Mouse (Mus musculus) hindbrain, postnatal 0 days (tissue): ENCODE data around the gene Gzmk. TPM values are rescaled to one million over a fixed set of nuclear protein-coding genes. Genes with fewer than 3 reads are reported as not detected.

Experiments
- ATAC-seq: fragments of 200-750 bp; cut with Nextera tagmentation; 2 replicates; pipeline ENCODE4 v1.8.0; 2017; ENCODE audit warnings: mild to moderate bottlenecking, moderate TSS enrichment, moderate library complexity
- DNase-seq: peaks from one replicate; pipeline ENCODE4 v3.0.0-alpha.2; 2015; ENCODE audit warnings: low spot score
- H3K27ac ChIP-seq: fragments of 300-500 bp; sonication (generic); 2 replicates; pipeline ENCODE4 v1.5.1; 2014; ENCODE audit warnings: mild to moderate bottlenecking
- H3K27me3 ChIP-seq: fragments of 300-500 bp; sonication (generic); 2 replicates; pipeline ENCODE4 v1.6.1; 2014; ENCODE audit warnings: low read length, mixed read lengths; ENCODE audit not compliant: insufficient read depth
- H3K36me3 ChIP-seq: fragments of 300-500 bp; sonication (generic); 2 replicates; pipeline ENCODE4 v1.6.1; 2014; ENCODE audit warnings: low read length, mixed read lengths; ENCODE audit not compliant: insufficient read depth
- H3K4me1 ChIP-seq: fragments of 300-500 bp; sonication (generic); 2 replicates; pipeline ENCODE4 v1.6.1; 2014; ENCODE audit warnings: antibody characterized with exemption, low read length, mixed read lengths; ENCODE audit not compliant: insufficient read depth
- H3K4me2 ChIP-seq: fragments of 300-500 bp; sonication (generic); 2 replicates; pipeline ENCODE4 v1.6.1; 2014; ENCODE audit warnings: low read depth, mild to moderate bottlenecking, low read length, moderate library complexity, mixed read lengths
- H3K4me3 ChIP-seq: fragments of 300-500 bp; sonication (generic); 2 replicates; pipeline ENCODE4 v1.5.1; 2014; ENCODE audit warnings: low read length
- H3K9ac ChIP-seq: fragments of 300-500 bp; sonication (generic); replicated peaks from 2 replicates; pipeline ENCODE4 v1.6.1; 2014; ENCODE audit warnings: mild to moderate bottlenecking, low read length, moderate library complexity, mixed read lengths
- H3K9me3 ChIP-seq: fragments of 300-500 bp; sonication (generic); 2 replicates; pipeline ENCODE4 v1.6.1; 2016; ENCODE audit warnings: low read length, mixed read lengths
- CTCF ChIP-seq: IDR thresholded peaks from 2 replicates; pipeline ENCODE4 v1.5.1; 2016; ENCODE audit warnings: antibody characterized with exemption, control low read depth, low read depth
- WGBS: fragments of 180-500 bp; shearing (Covaris S2); extraction: QIAGEN DNeasy Blood & Tissue Kit; methylation state at CpG from one replicate; pipeline ENCODE4 v1.1.7; 2014; 5-methylcytosine and 5-hydroxymethylcytosine counted together
- polyA plus RNA-seq: library from polyadenylated mRNA; unstranded; fragments of >200 nt; fragmentation: Nextera tagmentation; extraction: Ambion mirVana; gene quantifications from 2 replicates; pipeline ENCODE4 v1.2.1, GENCODE M21; 2015
- total RNA-seq: library from RNA; depleted of rRNA; stranded (reverse); fragments of >200 nt; gene quantifications from 2 replicates; pipeline ENCODE4 v1.2.3, GENCODE M21; 2014; rRNA removed

Gzmk gene
- total and polyA plus RNA-seq, 2 experiments from 2014 or later: not detected

DNA sequence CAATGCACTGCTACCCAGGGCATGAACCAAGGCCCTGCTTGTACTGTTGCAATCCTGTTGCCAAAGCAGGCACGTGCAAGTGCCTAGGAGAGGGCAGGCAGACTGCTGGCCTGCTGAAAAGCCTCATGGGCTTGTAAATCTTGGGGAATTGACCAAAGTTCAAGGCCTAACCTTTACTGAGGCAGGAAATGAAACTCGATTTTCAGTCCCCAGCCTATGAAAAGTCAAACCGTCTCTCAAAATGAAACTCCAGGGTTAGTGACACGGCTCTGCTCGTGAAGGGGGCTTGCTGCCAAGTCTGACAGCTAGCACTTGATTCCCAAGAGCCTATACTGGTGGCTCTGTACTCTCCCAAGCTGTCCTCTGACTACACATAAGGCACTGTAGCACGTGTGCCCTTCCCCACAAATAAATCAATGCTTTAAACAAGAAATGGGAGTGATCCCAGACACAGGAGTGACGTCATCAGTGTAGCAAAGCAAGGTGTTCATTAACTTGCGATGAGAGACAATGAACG lies 57.6 kb downstream of the Gzmk start:
- no peaks in the 10 kb centered on the region for H3K27me3 ChIP-seq
- no peak overlapping the region for H3K4me3 ChIP-seq
- no peaks in the 10 kb centered on the region for H3K36me3 ChIP-seq
- no peaks in the 10 kb centered on the region for H3K4me1 ChIP-seq
- TF ChIP-seq CTCF: no peak
- no peak for ATAC-seq
- H3K4me2 ChIP-seq: no peak overlapping the region
- 70% methylated on average over 9 of the region's 9 CpGs for WGBS
- H3K9ac ChIP-seq: no peak overlapping the region
- H3K27ac ChIP-seq: no peak overlapping the region
- DNase-seq: no peak
- H3K9me3 ChIP-seq: no peaks in the 10 kb centered on the region

DNA sequence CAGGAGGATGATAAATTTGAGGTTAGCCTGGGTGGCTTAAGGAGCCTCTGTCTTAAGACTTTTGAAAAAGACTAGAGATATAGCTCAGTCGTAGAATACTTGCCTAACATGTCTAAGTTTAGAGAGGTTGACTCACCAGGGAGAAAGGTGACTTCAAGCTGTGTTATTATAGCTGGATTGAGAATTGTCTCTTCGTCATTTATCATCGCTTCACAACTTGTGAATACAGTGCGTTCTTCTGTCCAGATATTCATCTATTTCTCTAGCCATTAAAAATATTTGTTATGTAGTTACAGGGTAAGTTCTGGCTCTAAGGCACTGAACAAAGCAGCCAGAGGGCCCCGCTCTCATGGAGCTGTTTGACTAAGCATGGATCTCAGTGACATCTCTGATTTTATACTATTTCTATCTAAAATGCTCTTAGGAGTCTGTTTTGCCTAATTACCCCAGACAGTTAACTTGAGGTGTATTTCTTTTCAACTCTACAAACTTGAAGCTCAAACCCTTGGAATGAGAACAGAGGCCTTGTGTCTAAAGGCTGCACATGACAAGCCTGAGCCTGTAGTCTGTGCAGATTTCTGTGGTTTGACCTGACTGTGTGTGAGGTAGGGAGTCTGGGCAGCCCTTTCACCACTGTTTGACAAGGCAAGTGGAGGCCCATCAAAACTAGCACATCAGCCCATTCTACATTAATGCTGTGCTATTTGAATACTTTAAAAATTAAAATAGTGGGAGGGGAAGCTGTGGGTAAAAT lies 61.3 kb downstream of the Gzmk start:
- Histone ChIP-seq H3K4me2 (no peak overlapping the region), H3K36me3 (no peaks in the 10 kb centered on the region), H3K27me3 (no peaks in the 10 kb centered on the region), H3K4me1 (no peaks in the 10 kb centered on the region), H3K27ac (no peak overlapping the region), H3K9me3 (no peaks in the 10 kb centered on the region), H3K4me3 (no peak overlapping the region), H3K9ac (no peak overlapping the region)
- no peak for TF ChIP-seq CTCF
- WGBS: 88% methylated on average over 5 of the region's 5 CpGs
- DNase-seq (no peak), ATAC-seq (no peak)

DNA sequence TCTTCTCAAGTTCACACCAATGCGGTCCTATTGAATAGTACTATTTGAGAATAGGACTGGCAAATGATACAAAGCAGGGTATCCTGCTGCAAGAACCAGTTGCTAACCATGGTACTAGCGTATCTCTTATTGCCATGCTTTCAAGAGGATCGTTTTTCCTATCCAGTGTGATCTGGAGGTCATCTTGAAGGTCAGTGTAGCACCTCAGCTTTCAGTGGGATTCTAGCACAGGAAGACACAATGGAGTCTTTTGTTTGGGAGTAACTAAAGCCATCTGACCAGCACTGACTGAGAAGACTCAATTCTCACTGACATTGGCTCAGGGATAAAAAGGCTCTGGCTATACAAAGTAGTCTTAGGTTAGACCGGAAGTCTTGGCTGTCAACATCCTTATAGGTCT lies 74.2 kb downstream of the Gzmk start:
- no peak overlapping the region for H3K4me3 ChIP-seq
- no peaks in the 10 kb centered on the region for H3K4me1 ChIP-seq
- no peaks in the 10 kb centered on the region for H3K36me3 ChIP-seq
- WGBS: 88% methylated on average over 4 of the region's 4 CpGs
- TF ChIP-seq CTCF: no peak
- no peak overlapping the region for H3K4me2 ChIP-seq
- ATAC-seq: no peak
- DNase-seq: no peak
- H3K27me3 ChIP-seq: no peaks in the 10 kb centered on the region
- H3K9me3 ChIP-seq: no peaks in the 10 kb centered on the region
- no peak overlapping the region for H3K9ac ChIP-seq
- H3K27ac ChIP-seq: no peak overlapping the region

DNA sequence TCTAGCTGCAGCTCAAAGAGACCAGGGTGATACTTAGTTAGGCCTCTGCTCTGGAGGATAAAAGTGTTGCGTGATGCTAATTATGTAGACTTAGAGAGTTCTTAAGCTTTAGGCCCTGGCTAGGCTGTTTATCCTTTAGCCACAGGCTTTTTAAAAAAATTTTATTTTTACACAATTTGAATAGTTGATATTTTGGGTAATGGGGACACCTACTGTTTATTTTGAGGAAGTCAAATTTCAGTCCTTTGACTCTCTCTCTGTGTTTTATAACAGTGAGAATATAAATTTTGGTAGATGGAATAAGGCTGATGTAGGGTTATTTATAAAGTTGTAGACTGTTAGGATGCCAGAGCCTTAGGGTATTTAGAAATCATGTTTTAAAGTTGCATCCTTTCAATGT lies 86.1 kb downstream of the Gzmk start:
- peak; percentile 28 for DNase-seq
- Histone ChIP-seq H3K4me2 (no peak overlapping the region), H3K4me3 (no peak overlapping the region), H3K36me3 (no peaks in the 10 kb centered on the region), H3K27me3 (no peaks in the 10 kb centered on the region), H3K9me3 (no peaks in the 10 kb centered on the region), H3K27ac (no peak overlapping the region), H3K4me1 (no peaks in the 10 kb centered on the region), H3K9ac (no peak overlapping the region)
- no peak for ATAC-seq
- 93% methylated on average over 1 of the region's 1 CpGs for WGBS
- TF ChIP-seq CTCF: peak; percentile 46

DNA sequence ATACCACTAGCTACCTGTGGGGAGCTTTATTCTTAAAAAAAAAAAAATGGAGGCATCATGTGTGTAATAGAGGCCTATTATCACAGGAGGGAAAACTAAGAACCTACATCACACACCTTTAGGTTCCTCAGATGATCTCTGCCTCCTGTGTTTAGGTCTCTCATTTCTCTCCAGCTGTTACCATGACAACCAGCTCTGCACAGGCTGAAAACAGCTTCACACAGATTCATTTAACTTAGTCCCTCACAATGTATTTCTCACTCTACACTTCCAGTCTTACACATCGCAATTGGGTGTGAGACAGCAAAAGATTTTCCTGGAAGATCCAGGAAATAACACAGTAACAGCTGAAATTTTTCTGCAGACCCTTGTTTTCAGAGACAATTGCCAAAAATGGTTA lies 95.7 kb downstream of the Gzmk start:
- H3K36me3 ChIP-seq: no peaks in the 10 kb centered on the region
- H3K4me1 ChIP-seq: no peaks in the 10 kb centered on the region
- WGBS: 48% methylated on average over 1 of the region's 1 CpGs
- H3K27me3 ChIP-seq: no peaks in the 10 kb centered on the region
- H3K27ac ChIP-seq: 0 out of 2 replicates have a peak overlapping the region, but pooled peaks have one; percentile 3
- no peak overlapping the region for H3K9ac ChIP-seq
- H3K4me3 ChIP-seq: no peak overlapping the region
- H3K4me2 ChIP-seq: no peak overlapping the region
- DNase-seq (peak; percentile 71), ATAC-seq (peak; percentile 78)
- H3K9me3 ChIP-seq: no peaks in the 10 kb centered on the region
- TF ChIP-seq CTCF: no peak

Other genes with a start within 250 kb of the Gzmk start
- gene Ccno, start 238.1 kb downstream of the Gzmk start, total RNA-seq: 1.3 and 2.7 TPM in 2 replicates
- 1.7 and 1.9 TPM in 2 replicates for gene Ccno, start 238.1 kb downstream of the Gzmk start, polyA plus RNA-seq
- 0.73 and 2.4 TPM in 2 replicates for gene Mcidas, start 232.1 kb downstream of the Gzmk start, total RNA-seq
- 0.88 and 0.95 TPM in 2 replicates for gene Mcidas, start 232.1 kb downstream of the Gzmk start, polyA plus RNA-seq
- gene Cdc20b, start 190.8 kb downstream of the Gzmk start, total RNA-seq: 2.4 and 3.1 TPM in 2 replicates
- 0.34 and 0.60 TPM in 2 replicates for gene Cdc20b, start 190.8 kb downstream of the Gzmk start, polyA plus RNA-seq
- gene Gpx8, start 179.5 kb downstream of the Gzmk start, total RNA-seq: 10.2 and 19.7 TPM in 2 replicates
- 60.4 and 67.0 TPM in 2 replicates for gene Gpx8, start 179.5 kb downstream of the Gzmk start, polyA plus RNA-seq
- gene Gzma, start 124.9 kb downstream of the Gzmk start, total RNA-seq: not detected in 2 replicates
- not detected in 2 replicates for gene Gzma, start 124.9 kb downstream of the Gzmk start, polyA plus RNA-seq
- 0.37 and 0.86 TPM in 2 replicates for gene Esm1, start 16.2 kb downstream of the Gzmk start, total RNA-seq
- 1.1 and 1.6 TPM in 2 replicates for gene Esm1, start 16.2 kb downstream of the Gzmk start, polyA plus RNA-seq
- 2.3 and 3.0 TPM in 2 replicates for gene BC067074, start 67.3 kb upstream of the Gzmk start, total RNA-seq
- 1.1 TPM in 2 replicates for gene BC067074, start 67.3 kb upstream of the Gzmk start, polyA plus RNA-seq